Mouse (Mus musculus) heart, adult 9 months (tissue): ENCODE measurements around the gene Golga7b.

Experiments used
- DNase-seq, 2 experiments: peaks; one replicate each; pipeline ENCODE4 v3.0.0; 2022; ENCODE audit warnings: low spot score in 2 of 2

Gene Golga7b

GRCm38 (mm10) chr19:42247519-42247918, at the start of gene Golga7b:
Golga7b (plus strand) TSS chr19:42247574.
- no peak for DNase-seq

DNA sequence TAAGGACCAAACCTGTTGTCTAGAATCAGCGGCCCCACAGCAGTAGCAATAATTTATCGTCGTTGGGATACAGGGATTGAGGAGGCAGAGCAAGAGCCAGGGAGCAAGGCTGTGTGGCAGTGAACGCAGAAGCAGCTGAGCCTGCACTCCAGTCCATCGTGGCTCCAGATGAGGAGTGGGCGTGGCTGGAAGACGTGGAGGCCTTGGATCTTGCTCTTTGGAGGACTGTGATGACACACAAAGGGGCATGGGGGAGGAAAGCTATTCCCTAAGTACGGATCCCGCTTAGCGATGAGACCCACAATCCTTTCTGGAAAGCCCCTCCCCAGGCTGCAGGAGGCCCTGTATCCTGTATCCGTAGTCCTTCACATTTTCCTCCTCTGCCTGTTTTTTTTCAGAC, 49.3 kb upstream of the Golga7b start:
- no peak for DNase-seq

DNA sequence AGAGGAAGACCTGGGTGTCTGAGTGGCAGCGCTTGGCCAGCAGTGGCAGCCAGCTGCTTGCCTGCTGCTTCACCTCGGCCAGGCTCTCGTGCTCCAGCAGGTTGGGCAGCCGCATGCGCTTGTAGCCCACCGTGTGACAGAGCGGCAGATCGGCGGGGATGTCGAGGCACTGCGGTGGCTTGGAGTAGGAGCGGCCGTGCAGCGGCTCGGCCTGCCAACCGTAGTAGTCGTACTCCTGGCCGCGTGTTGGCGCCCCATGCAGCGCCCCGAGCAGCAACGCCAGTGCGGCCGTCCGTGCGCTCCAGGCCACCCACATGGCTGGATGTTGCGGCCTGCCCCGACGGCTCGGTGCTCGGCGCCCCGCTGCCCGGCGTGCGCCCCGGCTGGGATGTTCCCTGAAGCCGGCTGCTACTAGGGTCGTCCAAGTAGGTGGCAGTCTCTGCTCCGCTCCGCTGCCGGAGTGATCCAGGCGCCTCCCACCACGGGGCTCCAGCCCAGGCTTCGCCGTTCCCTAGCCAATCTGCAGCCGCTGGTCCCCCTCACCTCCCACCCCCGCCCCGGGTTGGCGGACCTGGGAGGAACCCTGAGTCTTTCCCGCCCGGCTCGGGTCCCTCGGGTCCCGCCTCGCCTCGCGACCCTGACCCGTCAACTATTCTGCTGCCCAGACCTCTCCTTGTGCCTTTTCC, 45.5 kb upstream of the Golga7b start, which contains the start of gene Sfrp5:
Gene Sfrp5 (minus strand): TSS at position 557 of the 686 bp plus-strand sequence.
- peak in 1 of 2 experiments; percentile 18 for DNase-seq

- no peak for DNase-seq
These were observed 44.9 kb upstream of the Golga7b start for GRCm38 (mm10) chr19:42202467-42202866.

- DNase-seq: peak; percentile 58 to 63
These were observed 43.1 kb upstream of the Golga7b start for GRCm38 (mm10) chr19:42204306-42204705.

GRCm38 (mm10) chr19:42205201-42205600, 42.2 kb upstream of the Golga7b start:
- DNase-seq: no peak

- DNase-seq: no peak
These were observed 37.9 kb upstream of the Golga7b start for GRCm38 (mm10) chr19:42209485-42209884.

DNA sequence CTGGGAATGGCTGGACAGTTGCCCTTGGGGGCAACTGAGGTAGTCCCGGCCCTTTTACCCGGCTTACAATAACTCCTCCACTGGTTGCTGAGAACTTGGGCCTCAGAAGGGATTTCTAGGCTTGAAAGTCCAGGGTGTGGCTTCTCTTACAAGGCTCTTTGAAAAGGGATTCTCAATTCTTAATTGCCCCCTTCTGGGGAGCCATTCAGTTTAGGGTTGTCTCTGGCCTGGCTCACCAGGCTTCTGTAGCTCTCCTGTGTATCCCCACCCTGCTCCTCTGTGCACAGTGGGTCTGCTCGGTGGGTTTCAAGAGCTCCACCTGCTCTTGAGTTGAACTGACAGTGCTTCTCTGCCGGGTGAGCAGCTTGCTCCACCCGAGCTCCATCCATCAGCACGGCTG, 37.4 kb upstream of the Golga7b start:
- DNase-seq: no peak

GRCm38 (mm10) chr19:42211936-42212335, 35.4 kb upstream of the Golga7b start:
- DNase-seq: no peak

DNA sequence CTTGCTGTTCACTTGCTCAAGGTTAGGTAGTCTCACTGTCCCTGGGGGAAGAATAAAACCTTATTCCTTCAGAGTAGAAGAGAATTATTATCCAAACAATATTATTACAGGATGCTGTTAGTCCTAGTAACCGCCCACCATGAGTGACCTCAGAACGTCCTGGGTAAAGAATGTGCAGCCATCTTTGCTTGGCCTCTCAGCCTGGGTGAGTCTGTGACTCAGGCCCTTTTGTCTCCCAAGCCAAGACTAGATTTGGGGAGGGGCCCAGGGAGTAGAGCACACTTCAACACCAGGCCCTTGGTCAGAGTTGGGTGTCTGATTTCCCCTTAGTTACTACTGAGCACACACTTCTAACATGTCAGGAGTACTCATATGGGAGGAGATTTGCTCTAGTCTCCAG, 32.8 kb upstream of the Golga7b start:
- no peak for DNase-seq

DNA sequence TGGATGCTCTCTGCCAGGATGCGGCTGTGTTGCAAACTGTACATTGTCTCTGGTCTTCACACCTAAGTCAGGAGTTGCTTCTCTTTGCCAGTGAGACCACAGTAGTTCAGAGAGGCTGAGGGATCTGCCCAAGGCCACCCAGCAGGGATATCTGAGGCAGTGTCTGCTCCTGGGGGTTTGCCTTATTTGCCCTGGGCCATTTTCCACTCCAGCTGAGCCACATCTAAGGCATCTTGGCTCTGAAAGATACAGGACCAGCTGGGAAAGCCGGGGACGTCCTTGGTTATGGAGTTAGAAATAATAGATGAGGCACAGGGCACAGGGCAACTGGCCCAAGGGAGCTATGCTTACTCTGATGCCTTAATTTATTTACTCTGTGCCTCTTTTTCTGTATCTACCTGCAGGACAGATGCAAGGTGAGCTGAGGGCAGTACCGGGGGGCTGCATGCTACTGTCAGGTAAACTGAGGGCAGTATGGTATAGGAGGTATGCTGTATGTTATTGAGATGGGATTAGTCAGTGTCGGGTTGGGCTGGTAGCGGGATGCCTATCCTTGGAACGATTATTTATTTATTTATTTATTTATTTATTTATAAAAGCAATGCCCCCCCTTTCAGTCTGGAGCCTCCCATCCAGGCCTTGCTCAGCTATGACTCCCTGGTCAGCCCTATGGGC, 30.5 kb upstream of the Golga7b start:
- DNase-seq: no peak

DNA sequence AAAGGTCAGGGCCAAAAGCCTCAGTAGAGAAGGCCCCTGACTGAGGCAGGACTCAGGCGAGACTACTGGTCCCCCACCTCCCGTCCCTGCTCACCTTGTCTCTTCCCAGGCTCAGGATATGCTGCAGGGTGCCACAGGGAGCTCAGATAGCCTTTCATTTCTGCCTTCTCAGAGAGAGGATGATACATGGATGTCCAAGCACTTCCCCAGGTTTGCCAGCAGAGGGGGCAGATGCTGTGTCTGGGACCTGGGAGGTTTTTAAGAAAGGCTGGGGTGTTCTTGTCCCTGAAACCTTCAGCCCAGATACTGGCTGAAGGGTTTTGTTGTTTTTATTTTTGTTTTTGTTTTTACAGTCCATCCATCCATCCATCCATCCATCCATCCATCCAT, 30.0 kb upstream of the Golga7b start:
- DNase-seq: no peak

DNA sequence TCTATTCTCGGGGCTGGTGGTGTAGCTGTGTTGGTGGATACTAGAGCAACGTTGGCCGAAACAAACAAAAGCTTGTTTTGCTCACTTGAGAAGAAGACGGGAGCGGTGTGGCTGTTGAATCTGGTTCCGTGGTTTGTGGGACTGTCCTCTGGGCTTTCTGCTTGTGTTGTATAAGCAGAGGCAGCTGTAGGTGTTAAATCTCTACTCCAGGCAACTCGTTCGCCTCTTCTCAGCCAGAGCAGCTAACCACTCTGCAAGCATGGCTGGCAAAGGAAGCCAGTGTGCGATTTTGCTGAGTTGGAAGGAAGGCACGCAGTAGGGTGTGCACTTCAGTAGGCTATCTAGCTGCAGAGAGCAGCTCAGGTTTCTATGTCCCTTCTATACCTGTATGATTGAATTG, 20.9 kb upstream of the Golga7b start:
- DNase-seq: no peak

DNA sequence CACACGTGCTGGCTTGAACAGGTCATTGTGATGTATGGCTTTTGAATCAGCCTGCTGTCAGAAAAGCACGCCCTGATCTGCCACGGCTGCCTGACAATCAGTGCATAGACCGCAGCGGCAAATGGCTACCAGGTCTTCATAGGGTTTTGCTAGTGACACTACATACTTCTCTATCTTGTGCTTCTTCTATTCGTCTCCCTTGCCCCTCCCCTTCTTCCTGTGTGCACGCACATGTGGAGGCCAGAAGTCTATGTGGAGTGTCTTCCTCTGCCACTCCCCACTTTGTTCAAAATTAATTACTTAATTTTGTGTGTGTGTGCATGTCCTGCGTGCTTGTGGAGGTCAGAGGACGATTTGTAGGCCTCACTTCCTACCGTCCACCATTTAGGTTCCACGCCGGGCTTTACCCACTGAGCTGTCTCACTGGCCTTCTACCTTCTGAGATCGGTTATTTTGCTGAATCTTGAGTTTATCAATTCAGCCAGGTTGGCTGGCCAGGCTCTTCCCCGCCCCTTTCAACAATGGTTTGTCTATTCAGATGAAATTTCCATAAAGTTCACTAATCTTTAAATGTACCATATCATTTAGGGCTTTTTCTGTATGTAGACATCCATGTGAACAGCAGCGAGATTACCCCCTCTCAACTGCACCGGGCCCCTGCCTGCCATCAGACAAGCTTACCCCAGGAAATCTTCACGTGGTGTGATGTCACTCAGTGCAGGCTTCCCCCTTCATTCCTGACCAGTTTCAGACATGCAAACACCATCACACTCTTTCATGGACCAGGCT, 17.7 kb upstream of the Golga7b start:
- no peak for DNase-seq

DNA sequence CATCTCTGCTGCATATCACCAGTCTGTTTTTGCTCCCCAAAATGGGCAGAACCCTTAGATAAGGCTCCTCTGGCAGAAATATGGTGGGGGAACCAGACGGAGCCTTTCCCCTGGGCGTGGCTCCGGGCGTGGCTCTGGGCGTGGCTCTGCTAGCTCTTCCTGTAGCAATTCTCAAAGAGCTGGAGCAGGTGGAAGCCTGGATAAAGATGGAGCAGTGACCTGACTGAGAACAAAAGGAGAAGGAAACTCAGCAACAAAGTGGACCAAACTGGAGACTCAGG, 17.1 kb upstream of the Golga7b start:
- no peak for DNase-seq

GRCm38 (mm10) chr19:42230986-42231385, 16.4 kb upstream of the Golga7b start:
- no peak for DNase-seq

GRCm38 (mm10) chr19:42237602-42238340, 9.6 kb upstream of the Golga7b start:
- DNase-seq: peak; percentile 46 to 61

DNA sequence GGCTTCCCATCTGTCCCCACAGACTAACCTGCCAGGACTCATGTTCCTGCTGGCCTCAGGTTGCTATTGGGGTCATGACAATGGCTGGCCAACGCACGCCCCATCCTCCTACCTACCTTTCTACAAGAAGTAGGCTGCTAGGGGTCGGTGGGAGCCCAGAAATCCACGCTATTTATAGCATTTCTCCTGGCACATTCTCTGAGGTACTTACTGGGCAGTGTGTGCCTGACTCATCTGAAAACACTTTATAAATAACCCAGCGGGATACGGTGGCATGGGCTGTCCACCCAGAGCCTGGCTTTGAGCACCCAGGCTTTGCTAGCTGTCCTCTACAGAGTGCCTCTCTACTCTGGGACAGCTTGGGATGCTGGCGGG, 9.0 kb upstream of the Golga7b start:
- peak; percentile 70 to 71 for DNase-seq

DNA sequence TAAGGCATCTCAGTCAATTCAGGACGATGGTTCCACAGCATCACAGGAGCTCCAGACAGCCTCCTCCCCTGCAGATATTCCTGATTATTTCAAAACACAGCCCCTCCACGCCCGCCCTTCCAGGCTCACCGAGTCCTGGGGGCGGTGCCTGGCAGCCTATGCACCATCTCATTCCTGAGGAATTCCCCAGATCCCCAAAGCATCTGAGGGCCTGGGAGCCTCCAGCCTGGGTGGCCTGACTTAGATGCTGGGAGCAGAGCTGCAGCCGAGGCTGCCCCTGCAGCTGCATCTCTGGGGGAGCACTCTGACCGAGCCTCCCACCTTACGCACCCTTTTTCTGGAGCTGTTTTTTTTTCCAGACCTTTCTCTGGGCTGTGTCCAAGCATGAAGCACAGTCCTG, 6.5 kb upstream of the Golga7b start:
- DNase-seq: no peak

GRCm38 (mm10) chr19:42243401-42243800, 4.0 kb upstream of the Golga7b start:
- DNase-seq: no peak

GRCm38 (mm10) chr19:42246626-42247025, 748 bp upstream of the Golga7b start:
- DNase-seq: no peak
